Mouse (Mus musculus): ENCODE measurements at regions not wholly inside any gene's neighbourhood (a gene's known extent, or its start where the extent isn't known, plus 50 kb on each side); places are given as distances from the start of the nearest gene placed in this dataset.

DNA sequence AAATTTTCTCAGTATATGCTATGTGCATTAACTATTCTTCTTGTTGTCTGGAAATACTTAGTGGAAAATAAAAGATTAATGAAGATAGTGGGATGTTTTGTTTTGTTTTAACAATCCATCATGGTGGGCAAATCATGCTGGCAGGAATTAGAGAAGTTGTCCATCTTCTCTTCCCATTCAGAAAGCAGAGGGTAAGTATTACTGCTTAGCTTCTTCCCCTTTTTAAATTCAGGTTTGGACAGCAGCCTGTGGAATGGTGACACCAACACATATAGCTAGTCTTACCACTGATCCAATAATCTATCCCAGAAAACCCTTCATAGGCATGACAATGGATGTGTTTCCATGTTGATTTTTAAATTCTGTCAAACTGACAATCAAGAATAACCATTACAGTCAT lies 467.9 kb upstream of the Mef2c start:
- DNase-seq, result no peak

DNA sequence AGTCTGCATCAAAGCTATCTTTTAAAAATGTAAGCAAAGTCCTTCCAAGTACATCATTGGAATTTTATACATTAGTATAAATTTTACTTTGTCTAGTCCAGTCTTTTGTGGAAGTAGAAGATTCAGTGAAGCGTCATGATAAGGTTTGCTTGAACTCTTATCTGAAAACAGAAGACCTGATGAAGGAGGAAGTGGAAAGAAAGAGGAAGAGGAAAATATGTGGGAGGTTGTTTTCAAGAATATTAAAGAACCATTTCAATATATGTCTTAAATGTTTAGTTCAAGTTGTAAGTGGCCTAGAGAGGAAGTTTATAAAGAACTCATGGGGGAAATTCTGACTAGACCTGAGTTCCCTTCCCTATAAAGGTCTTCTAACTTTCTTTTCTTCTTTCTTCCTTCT lies 462.3 kb upstream of the Mef2c start:
- DNase-seq, result no peak

DNA sequence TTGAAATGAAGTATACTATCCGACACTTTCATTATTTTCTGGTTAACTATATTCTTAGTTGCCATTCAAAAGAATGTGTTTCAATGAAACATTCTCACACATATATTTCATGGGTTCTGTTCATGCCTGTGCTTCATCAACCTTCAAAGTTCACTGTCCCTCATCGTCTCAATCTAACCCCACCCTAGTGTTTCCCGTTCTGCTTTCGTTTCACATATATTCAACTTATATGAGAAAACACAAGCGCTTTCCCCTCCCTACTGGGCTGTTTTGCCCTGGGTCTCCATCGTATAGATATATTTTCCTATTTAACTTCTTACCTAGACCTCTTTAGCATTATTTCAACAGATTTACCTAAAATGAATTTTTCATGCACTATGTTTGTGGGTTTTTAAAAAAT lies 458.3 kb upstream of the Mef2c start:
- no peak for DNase-seq

DNA sequence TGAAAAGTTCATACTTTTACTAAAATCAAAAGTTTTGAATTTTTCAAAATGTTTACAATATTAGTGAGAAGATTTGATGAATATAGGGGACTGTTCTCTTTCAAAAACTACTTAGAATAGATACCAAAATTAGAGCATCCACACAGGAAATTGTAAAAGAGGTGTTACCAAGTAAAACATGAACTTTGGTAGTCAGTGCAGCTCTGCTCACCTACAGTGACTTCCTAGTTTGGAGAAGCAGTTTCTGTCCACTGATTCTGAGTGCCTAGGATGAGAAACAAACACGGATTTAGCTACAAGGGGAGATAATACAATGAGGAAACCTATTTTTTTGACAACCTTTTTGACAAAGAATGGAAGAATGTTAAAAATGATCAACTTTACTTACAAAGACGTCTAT lies 457.9 kb upstream of the Mef2c start:
- no peak for DNase-seq

DNA sequence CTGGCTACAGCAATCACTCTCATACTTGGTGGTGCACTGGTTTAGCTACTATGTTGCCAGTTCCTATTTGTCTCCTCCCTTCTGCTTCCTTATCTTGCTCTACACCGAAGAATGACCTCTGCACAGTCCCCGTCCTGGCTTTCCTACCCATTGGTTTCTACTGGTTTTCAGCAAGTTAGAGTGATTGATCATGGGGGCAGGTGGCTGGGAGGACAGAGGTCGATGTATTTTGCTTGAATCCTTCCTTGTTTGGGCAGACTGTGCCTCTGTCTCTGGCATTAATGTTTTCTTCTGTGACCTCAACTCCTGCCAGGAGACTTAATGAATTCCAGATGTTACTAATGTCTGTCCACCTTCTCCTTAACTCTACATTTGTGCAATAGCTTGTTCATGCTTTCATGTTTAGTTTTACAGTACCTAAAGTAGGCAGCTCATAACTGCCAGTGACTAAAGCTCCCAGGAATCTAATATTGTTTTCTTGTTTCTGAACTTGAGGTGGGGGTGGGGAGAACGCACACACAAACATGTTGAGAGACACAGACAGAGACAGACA lies 457.2 kb upstream of the Mef2c start:
- no peak for DNase-seq

DNA sequence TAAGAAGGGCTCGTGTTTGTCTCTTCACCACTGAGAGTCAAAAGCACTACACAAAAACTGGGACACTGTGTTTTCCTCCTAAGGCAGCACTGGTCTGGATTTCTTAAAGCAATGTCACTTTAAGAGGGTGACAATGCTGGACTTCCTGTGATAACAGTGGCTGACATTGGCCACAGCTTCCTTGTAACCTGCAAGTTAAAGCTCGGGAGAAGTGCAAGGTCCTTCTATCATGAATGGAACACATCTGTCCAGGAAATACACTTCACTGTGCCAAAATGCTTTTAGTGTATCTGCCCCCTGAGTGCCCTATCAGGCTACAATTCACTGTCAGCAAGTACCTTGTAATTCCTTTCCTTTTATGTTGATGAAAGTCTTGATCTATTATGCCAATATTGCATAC lies 448.0 kb upstream of the Mef2c start:
- DNase-seq, result no peak

DNA sequence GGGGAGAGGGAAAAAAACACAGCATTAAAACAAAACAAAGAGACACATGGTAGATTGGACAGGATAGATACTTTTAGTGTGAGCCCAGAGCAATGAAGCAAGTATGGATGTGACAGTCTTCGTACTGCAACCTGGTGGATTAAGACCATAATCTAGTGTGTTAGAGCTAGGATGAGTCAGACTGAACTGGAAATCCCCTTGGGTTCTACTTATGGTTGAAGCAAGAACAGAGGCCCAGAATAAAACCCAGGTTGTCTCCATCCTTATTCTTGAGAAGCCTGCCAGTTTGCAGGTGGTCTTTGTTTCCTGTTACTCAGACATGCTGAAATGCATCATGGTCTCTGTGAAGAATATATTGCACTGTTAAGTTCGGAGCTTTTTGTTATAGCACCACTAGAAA lies 447.4 kb upstream of the Mef2c start:
- DNase-seq, result no peak

DNA sequence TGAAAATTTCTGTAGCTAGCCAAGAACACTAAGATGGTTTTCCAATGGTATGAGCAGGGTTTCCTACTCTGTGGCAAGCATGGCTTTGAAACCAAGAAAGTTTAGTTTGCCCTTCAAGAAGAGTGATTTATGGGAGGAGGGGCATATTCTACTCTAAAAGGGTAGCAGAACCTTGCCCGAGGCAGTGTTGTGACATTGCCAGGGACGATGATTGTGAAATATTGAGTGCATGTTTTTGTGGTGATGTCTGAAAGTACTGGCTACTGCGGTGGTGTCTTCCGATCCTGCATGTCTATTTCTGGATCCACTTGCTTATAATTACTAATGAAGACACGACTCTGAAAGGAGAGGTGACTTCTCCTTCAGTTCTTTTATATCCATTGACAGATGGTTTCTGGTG lies 439.1 kb upstream of the Mef2c start:
- no peak for DNase-seq

DNA sequence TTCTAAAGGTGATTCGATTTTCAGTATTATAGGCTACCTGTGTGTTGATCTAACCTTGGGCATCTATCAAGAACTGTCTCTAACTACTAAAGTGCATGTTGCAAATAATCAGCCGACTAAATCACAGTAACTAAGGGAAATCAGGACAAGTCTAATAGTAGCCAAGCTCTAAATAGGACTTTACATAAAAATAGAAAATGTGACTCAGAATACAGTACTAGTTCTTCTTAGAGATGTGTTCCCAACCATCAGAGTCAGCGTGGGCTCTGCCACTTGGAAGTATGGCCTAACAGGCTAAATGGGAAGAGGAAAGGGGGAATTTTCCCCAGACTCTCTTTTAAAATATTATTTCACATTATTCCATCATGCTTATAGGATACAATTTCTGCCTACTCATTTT lies 438.6 kb upstream of the Mef2c start:
- no peak for DNase-seq

DNA sequence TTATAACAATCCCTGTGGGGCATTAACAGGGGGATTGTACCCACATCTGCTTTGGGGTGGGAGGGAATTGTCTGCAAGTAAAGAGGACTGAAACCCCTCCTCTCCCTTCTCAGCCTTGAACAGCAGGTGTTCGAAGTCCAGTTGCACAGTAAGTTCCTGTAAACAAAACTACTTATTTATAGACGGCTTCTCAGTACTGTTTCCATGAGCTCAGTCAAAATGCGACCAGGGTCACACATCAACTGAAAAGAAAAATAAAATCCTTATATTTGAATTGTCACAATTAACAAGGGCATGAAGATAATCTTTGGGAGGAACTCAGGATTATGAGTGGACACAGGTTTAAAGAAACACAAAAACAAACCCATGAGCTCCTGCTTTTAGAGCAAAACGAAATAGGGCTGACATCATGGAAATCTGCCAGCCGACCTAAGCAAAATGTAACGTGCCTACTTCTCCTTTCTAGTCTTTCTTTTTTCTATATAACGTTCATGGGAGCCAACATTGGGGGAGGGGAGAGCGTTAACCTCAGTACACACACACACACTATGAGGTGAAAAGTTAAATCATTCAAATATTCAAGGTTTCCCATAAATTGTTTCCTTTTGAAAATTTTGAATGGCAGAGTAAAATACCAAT lies 437.6 kb upstream of the Mef2c start:
- DNase-seq, result no peak

DNA sequence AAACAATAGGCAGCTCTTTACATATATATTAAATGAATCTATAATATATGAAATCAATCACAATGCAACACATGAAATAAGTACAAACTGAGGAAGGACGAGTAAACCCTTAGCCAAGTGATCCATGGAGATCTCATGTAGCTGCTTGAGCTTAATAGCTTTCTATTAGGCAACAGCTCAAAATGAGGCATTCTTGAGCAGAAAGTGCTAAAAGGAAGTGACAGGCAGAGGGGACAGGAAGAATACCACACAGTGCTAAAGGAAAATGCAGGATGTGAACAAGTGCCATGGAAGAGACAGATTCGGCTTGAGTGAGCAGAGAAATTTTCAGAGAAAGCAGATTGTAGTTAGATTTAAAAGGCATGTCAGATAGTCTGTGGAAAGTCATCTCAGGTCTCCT lies 436.3 kb upstream of the Mef2c start:
- DNase-seq, result no peak

DNA sequence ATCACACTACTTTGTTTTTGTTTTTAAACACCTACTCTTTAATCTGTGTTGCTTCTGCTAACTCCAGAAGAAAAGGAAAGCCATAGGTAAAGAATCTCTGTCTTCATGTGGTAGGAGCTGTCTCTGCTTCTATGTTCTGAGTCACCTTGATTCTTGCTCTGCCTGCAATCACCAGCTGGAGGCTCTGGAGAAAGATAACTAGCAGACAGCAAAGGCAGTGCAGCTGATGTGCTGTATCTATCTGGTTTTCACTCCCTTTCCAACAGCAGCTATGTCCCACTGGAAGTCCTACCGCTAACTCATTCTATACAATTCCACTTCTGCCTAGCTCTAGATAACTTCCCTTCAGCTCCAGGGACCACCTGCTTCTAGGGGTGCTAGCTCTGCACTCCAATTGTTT lies 435.2 kb upstream of the Mef2c start:
- no peak for DNase-seq

DNA sequence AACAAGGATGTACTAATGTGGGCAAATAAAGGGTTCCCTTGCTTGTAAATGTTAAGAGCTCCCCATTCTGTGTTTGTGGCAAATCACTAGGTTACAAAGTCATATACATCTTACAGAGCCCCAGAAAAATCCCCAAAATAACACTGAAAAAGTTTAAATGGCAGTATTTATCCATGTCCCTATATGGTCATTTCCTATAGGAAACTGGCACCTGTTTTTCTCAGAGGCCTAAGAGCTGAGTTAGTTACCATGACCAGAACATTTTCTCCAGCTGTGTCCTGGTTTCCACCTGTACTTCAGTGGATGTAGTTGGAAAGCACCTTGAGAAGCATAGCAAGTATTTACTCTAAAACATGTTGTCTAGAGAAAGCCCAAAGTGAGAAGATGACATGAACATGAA lies 434.5 kb upstream of the Mef2c start:
- no peak for DNase-seq

DNA sequence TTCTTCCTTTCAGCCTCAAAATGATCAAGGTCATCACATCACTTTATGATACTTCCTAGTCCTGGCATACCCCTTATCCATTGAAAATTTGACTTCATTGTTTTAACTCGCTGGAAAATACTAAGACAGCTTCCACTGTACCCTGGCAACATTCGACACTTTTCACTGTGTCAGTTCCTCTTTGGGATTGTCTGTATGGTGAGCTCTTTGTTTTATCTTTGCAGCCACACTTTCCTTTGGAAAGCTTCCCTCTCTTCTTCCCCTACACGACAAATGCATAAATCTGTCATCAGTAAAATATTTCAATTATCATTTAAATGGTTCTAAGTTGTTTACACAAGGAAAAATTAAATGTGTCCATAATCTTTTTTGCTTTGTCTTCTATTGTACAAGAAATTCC lies 431.8 kb upstream of the Mef2c start:
- no peak for DNase-seq

DNA sequence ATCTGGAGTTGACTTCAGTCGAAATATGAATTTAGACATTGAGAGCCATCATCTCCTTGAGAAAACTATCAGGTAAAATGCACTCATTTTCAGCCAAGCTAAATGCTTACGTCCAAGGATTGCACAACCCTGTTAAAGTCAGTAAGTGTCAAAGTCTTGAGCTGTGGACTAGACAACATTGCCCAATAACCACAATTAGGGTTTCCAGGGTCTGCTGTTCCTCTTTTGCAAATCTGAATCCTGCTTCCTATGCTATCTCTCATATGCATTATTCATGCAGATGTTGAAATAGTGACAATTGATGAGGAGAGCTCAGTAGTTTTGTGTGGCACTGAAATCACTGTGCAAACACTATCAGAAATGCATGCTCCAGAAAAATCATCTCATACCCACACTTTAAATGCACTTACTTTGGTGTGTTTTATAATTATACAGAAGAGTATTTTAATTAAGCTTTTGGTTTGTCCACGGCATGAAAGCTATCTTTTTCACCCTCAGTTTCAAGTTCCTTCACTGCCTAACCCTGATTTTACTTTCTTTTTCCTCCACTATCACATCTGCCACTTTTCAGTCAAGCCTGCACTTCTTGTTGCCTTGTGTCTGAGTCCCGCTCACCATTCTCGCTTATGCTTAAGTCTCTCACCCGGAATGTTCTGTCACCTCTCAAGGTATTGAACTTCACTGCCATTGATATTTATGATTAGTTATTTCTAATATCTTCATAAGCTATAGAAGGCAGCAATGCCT lies 429.4 kb upstream of the Mef2c start:
- no peak for DNase-seq

DNA sequence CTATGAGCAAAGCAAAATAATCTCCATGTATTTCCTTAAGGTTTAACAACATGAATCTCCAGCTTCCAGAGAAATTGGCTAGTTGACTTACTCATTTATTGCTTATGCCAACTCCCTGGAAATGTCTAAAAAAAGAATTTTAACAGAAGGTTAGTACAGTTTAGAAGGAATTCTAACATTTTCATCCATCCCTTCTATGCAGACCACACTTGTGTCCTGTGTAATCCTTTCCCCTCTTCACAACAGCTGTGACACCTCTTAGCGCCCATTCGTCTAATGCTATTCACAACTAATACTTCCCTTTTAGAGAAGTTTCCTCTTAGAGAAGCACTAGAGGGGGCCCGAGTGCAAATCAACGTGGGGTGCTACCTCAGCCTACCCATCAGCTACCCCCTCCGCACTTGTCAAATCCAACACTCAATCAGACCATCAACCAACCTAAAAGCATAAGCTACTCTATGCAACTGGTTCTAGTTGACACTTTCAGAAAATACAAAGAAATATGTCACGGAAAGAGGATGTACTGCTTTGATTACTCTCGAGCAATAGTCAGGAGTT lies 428.4 kb upstream of the Mef2c start:
- DNase-seq, result no peak

DNA sequence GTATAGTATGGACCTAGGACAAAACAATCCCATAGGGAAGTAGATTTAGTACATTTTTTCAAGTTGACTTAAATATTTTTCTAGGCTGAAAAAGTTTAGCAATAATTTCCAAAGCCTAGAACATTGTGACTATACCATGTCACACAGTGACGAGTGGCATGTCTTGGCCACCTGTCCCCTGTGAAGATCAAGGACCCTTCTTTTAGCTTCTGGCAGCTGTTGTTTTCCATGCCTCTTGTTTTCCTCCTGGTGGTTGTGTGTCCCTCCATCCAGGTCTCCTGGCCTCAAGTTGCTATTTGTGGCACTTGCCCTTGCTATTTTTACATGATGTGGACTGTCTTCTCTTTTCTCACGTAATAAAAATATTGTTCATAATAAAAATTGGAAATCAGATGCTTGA lies 427.2 kb upstream of the Mef2c start:
- no peak for DNase-seq

DNA sequence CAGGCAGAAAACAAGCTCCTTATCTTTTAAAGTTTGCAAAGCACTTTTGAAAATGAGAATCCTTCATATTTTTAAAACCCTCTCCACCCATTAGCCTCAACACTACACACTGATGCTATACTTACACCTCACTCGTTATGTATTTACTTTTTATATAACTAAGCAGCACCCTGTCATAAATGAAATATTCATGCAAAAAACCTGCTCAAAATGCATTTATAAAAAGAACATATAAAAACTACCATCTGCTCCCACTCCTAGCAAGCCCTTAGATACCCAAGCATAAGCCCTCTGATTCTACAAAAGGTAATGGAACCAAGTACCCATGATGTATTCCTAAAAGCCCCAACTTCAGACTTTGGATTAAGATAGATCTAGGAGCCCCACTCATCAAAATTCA lies 426.7 kb upstream of the Mef2c start:
- no peak for DNase-seq

DNA sequence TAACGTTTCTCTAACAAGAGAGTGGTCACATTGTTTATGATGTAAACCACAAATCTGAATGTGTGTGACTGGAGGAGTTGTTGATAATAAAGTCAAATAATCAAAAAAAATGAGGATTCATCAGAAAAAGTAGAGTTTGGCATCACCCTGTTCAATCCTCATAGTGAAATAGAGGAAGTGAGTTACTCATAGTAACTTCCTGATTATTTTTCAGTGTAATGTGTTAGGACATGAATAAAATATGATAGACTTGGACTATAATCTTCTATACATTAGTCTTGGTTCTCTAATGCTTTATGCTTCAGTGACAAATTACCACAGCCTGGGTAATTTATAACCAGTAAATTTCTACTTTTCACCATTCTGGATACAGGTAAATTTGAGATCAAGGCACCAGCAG lies 424.5 kb upstream of the Mef2c start:
- DNase-seq, result no peak

DNA sequence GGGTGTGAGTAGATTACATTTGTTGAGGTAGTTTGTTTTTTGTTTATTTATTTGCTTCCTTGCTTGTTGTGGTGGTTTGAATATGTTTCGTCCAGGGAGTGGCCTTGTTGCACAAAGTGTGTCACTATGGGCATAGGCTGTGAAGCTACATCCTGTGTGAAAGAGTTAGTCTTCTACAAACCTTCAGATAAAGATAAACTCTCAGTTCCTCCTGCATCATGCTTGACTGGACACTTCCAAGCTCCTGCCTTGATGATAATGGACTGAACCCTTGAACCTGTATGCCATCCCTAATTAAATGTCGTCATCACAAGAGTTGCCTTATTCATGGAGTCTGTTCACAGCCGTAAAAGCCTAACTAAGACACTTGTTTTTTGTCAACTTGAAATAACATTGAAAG lies 418.9 kb upstream of the Mef2c start:
- DNase-seq, result no peak

DNA sequence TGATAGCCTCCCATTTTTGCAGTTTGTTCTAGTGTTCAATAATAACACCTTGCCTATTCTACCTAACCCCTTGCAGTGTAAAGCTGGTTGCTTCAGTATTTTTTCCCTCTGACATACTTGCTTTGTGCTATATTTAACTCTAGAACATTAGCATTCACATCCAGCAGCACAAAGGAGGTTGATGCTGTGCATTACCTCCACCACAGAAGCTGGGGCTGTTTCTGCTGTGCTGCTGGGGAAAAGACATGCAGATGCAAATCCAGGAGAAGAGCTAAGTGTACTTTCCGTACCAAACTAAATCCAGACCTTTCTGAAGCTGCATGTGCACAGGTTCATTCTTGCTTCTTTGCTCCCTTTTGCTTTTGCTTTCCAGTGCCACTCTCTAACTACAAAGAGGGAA lies 403.9 kb upstream of the Mef2c start:
- no peak for DNase-seq

DNA sequence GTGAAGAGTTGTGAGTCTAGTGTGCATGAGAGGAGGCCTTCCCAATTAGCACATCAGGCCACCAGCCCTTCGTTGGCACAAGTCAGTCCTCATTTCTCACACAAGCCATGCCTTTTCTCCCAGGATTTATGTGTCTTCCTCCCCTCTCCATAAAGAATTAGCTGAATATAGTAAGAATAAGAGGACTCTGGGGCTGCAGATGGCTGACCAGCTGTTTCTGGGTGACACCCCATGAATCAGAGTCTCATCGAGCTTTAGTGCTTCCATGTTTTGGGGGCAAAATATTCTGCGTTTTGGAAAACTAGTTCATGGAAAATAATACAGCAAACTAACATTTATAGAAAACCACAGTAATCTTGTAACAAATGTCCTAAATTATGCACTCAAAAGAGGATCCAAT lies 393.2 kb upstream of the Mef2c start:
- no peak for DNase-seq

DNA sequence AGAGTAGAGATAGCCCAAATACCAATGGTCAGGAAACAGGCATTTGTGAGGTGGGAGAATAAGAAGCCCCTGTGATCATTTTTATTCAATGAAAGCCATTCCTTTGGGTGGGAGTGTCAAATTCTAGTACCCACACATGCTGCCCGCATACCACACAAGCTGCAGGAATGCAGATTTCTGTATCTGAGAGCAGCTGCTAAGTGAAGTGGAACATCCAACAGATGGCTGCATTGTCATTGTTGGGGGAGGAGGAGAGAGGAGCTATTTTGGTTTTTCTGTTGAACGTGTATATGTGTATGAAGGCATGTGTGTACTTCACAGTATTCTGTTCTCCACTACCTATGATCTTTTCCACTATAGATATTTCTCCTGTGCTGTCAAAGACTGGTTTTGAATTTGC lies 392.3 kb upstream of the Mef2c start:
- DNase-seq, result no peak

DNA sequence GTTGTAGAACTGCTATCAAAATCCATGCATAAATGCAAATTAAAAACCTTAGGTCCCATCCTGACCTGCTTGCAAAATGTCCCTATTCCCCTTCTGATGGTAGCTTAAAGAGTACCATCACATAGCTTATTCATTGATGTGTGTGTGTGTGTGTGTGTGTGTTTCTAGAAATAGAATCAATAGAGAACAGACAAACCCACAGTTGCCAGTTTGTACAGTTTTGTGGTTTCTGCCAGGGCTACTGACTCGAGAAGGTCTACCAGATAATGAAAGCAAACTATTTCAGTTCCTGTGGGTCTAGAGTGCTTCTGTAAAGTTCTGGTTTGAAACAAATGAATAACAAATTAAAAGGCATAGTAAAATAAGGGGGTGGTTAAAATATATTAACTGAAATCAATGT lies 391.5 kb upstream of the Mef2c start:
- no peak for DNase-seq

DNA sequence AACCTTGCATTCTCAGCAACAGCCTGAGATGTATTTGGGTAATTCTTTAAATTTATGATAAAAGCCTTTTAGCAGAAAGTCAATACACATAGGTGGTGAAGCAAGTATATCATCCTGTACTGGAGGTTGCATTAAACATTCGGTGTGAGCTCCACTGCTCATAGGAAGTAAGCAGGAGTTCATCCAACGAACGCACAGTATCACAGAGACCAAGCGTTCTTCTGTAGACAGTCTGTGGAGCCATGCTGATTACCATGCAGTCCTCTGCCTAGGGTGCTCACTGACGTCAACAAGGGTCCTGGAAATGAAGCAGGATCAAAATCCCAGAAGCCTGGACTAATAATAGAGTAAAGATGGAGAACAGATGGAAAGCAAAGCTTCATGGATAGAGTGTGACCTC lies 391.1 kb upstream of the Mef2c start:
- DNase-seq, result no peak
